Mouse (Mus musculus) hindbrain, embryonic 11.5 days (tissue): ENCODE data around the gene Clca4b. TPM values are rescaled to one million over a fixed set of nuclear protein-coding genes. Genes with fewer than 3 reads are reported as not detected.
"Not testable (repeated sequence)": the region's sequence is repeated elsewhere in the genome, so short reads cannot be mapped to it uniquely, and the experiment has no call there.

Experiments
- ATAC-seq: fragments of 200-750 bp; cut with Nextera tagmentation; 2 replicates; pipeline ENCODE4 v1.8.0; 2017; ENCODE audit warnings: mild to moderate bottlenecking, moderate TSS enrichment, moderate library complexity; ENCODE audit not compliant: low FRiP score
- DNase-seq: peaks from one replicate; pipeline ENCODE4 v3.0.0-alpha.2; 2015; ENCODE audit warnings: low spot score
- H3K27ac ChIP-seq: fragments of 300-500 bp; sonication (generic); 2 replicates; pipeline ENCODE4 v1.5.1; 2014; ENCODE audit warnings: mild to moderate bottlenecking, low read depth, low read length
- H3K27me3 ChIP-seq: fragments of 300-500 bp; sonication (generic); 2 replicates; pipeline ENCODE4 v1.6.1; 2014; ENCODE audit warnings: mild to moderate bottlenecking, low read length, moderate library complexity, mixed read lengths; ENCODE audit not compliant: control insufficient read depth, insufficient read depth
- H3K36me3 ChIP-seq: fragments of 300-500 bp; sonication (generic); 2 replicates; pipeline ENCODE4 v1.6.1; 2014; ENCODE audit warnings: mild to moderate bottlenecking, low read length, moderate library complexity, mixed read lengths; ENCODE audit not compliant: control insufficient read depth, insufficient read depth
- H3K4me1 ChIP-seq: fragments of 300-500 bp; sonication (generic); replicated peaks from 2 replicates; pipeline ENCODE4 v1.6.1; 2014; ENCODE audit warnings: low read length, mixed read lengths; ENCODE audit not compliant: control insufficient read depth, insufficient read depth
- H3K4me2 ChIP-seq: fragments of 300-500 bp; sonication (generic); replicated peaks from 2 replicates; pipeline ENCODE4 v1.6.1; 2014; ENCODE audit warnings: mild to moderate bottlenecking, low read depth, low read length
- H3K4me3 ChIP-seq: fragments of 300-500 bp; sonication (generic); 2 replicates; pipeline ENCODE4 v1.5.1; 2014; ENCODE audit warnings: low read depth, low read length
- H3K9ac ChIP-seq: fragments of 300-500 bp; sonication (generic); 2 replicates; pipeline ENCODE4 v1.6.1; 2014; ENCODE audit warnings: low read depth, low read length
- H3K9me3 ChIP-seq: fragments of 300-500 bp; sonication (generic); 2 replicates; pipeline ENCODE4 v1.6.1; 2016; ENCODE audit warnings: low read length; ENCODE audit not compliant: control insufficient read depth
- WGBS: fragments of 180-500 bp; shearing (Covaris S2); extraction: QIAGEN DNeasy Blood & Tissue Kit; methylation state at CpG from one replicate; pipeline ENCODE4 v1.1.7; 2014; 5-methylcytosine and 5-hydroxymethylcytosine counted together
- polyA plus RNA-seq: library from polyadenylated mRNA; unstranded; fragments of >200 nt; fragmentation: Nextera tagmentation; extraction: Ambion mirVana; gene quantifications from 2 replicates; pipeline ENCODE4 v1.2.1, GENCODE M21; 2014

Gene Clca4b
- polyA plus RNA-seq, 1 experiment from 2014 or later, result not detected

GRCm38 (mm10) chr3:144947376-144947775 lies 15.0 kb upstream of the Clca4b start:
- H3K4me3 ChIP-seq, H3K27me3 ChIP-seq, DNase-seq, H3K27ac ChIP-seq, ATAC-seq, H3K36me3 ChIP-seq, H3K9me3 ChIP-seq, H3K4me1 ChIP-seq, H3K9ac ChIP-seq, H3K4me2 ChIP-seq: not testable (repeated sequence)
- 23% methylated on average over 4 of the region's 5 CpGs for WGBS

GRCm38 (mm10) chr3:144933625-144934024 lies 1.3 kb upstream of the Clca4b start:
- ATAC-seq, result not testable (repeated sequence)

GRCm38 (mm10) chr3:144933011-144933491 lies 722 bp upstream of the Clca4b start:
- H3K27ac ChIP-seq, result no peak overlapping the region
- no peak overlapping the region for H3K4me2 ChIP-seq
- 97% methylated on average over 1 of the region's 1 CpGs for WGBS
- H3K4me1 ChIP-seq, result no peaks in the 10 kb centered on the region
- no peak overlapping the region for H3K4me3 ChIP-seq
- H3K36me3 ChIP-seq, result no peaks in the 10 kb centered on the region
- ATAC-seq, result peak; percentile 45; the same call in 1 of the 2 replicates
- no peaks in the 10 kb centered on the region for H3K9me3 ChIP-seq
- H3K27me3 ChIP-seq, result no peaks in the 10 kb centered on the region
- H3K9ac ChIP-seq, result no peak overlapping the region
- DNase-seq, result peak; percentile 1

More at GRCm38 (mm10) chr3:144933625-144934024, 1.3 kb upstream of the Clca4b start:
- not testable (repeated sequence) for H3K4me2 ChIP-seq, H3K4me1 ChIP-seq, H3K9me3 ChIP-seq, H3K9ac ChIP-seq, DNase-seq, H3K36me3 ChIP-seq, H3K27ac ChIP-seq, H3K4me3 ChIP-seq, H3K27me3 ChIP-seq

- no peak for ATAC-seq
- H3K4me3 ChIP-seq, result no peak overlapping the region
- no peaks in the 10 kb centered on the region for H3K9me3 ChIP-seq
- H3K27ac ChIP-seq, result no peak overlapping the region
- H3K36me3 ChIP-seq, result no peaks in the 10 kb centered on the region
- no peak overlapping the region for H3K4me2 ChIP-seq
- DNase-seq, result no peak
- H3K9ac ChIP-seq, result no peak overlapping the region
- H3K27me3 ChIP-seq, result no peaks in the 10 kb centered on the region
- 91% methylated on average over 2 of the region's 2 CpGs for WGBS
- H3K4me1 ChIP-seq, result no peaks in the 10 kb centered on the region
Observed at GRCm38 (mm10) chr3:144914014-144914413, 18.3 kb downstream of the Clca4b start.

GRCm38 (mm10) chr3:144897042-144897678 lies 35.2 kb downstream of the Clca4b start:
- ATAC-seq, result no peak
- no peak for DNase-seq
- Histone ChIP-seq H3K27me3 (no peaks in the 10 kb centered on the region), H3K9me3 (no peaks in the 10 kb centered on the region), H3K9ac (no peak overlapping the region), H3K4me1 (no peaks in the 10 kb centered on the region), H3K4me2 (no peak overlapping the region), H3K36me3 (no peaks in the 10 kb centered on the region), H3K4me3 (no peak overlapping the region), H3K27ac (no peak overlapping the region)
- WGBS, result 89% methylated on average over 2 of the region's 2 CpGs

GRCm38 (mm10) chr3:144890246-144890758 lies 42.0 kb downstream of the Clca4b start:
- Histone ChIP-seq H3K27ac (no peak overlapping the region), H3K4me1 (no peaks in the 10 kb centered on the region), H3K4me2 (no peak overlapping the region), H3K27me3 (no peaks in the 10 kb centered on the region), H3K36me3 (no peaks in the 10 kb centered on the region), H3K4me3 (no peak overlapping the region), H3K9me3 (no peaks in the 10 kb centered on the region), H3K9ac (no peak overlapping the region)
- DNase-seq (no peak), ATAC-seq (no peak)
- 61% methylated on average over 2 of the region's 2 CpGs for WGBS

- H3K4me1 ChIP-seq, result no peaks in the 10 kb centered on the region
- no peaks in the 10 kb centered on the region for H3K27me3 ChIP-seq
- ATAC-seq (no peak), DNase-seq (no peak)
- no peaks in the 10 kb centered on the region for H3K9me3 ChIP-seq
- no peak overlapping the region for H3K27ac ChIP-seq
- no peaks in the 10 kb centered on the region for H3K36me3 ChIP-seq
- H3K4me3 ChIP-seq, result no peak overlapping the region
- H3K9ac ChIP-seq, result no peak overlapping the region
- H3K4me2 ChIP-seq, result no peak overlapping the region
Observed at GRCm38 (mm10) chr3:144886957-144887356, 45.4 kb downstream of the Clca4b start.

GRCm38 (mm10) chr3:144872012-144872411 lies 60.3 kb downstream of the Clca4b start:
- DNase-seq, H3K4me3 ChIP-seq, H3K4me2 ChIP-seq, H3K9ac ChIP-seq, H3K27ac ChIP-seq, ATAC-seq, H3K27me3 ChIP-seq, H3K9me3 ChIP-seq, H3K36me3 ChIP-seq, H3K4me1 ChIP-seq: not testable (repeated sequence)
- WGBS, result 42% methylated on average over 3 of the region's 4 CpGs
